Mouse (Mus musculus): ENCODE measurements at regions not wholly inside any gene's neighbourhood (a gene's known extent, or its start where the extent isn't known, plus 50 kb on each side); places are given as distances from the start of the nearest gene placed in this dataset.
"Not testable (repeated sequence)": the region's sequence is repeated elsewhere in the genome, so short reads cannot be mapped to it uniquely, and the experiment has no call there.

DNA sequence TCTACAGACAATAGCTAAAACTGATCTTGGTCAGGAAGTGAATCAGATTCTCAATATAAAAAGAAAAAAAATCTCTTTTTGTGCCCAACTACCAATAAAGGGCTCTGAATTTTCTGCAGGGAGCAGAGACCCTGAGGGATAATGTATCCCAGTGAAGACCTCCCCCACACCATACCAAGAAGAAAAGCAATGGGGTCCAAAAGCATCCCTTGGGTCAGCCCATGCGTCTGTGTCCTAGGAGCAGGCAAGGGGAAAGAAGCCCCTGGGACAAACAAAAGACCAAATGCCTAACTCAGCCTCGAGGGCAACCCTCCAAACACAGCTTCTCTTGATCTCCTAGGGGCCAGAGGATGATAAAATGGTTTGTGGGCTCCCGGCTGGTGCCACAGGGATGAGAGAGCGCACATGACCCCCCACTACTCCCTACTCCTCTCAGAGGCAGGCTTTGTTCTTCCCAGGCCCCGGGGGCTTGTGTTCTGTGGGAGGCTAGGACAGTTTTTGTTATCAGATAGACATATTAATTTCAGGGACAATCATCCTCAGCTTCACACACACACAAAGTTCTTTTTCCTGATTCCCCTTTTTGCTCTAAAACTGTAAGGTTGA lies 172.0 kb upstream of the Slc25a13 start:
- DNase-seq (ENCODE audit: extremely low read depth, low read depth, low spot score), result no peak

DNA sequence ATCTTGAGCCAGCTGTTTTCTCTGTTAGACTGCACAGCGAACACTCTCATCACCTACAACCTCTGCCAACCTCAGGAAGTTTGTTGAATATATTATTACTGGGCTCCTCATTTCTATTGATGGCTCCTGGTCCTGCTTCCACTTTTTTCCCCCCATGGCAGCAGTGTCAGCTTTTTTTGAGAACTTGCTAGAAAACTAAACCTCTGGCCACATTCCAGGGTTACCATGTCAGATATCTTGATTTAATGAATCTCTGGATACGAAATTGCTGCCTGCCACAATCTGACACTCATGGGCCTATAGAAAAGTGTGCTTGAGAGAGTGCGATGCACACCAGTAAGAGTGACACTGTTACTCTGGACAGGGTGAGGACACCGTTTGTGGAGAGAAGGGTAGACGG lies 170.6 kb upstream of the Slc25a13 start:
- no peak for DNase-seq (ENCODE audit: extremely low read depth, low read depth, low spot score)

DNA sequence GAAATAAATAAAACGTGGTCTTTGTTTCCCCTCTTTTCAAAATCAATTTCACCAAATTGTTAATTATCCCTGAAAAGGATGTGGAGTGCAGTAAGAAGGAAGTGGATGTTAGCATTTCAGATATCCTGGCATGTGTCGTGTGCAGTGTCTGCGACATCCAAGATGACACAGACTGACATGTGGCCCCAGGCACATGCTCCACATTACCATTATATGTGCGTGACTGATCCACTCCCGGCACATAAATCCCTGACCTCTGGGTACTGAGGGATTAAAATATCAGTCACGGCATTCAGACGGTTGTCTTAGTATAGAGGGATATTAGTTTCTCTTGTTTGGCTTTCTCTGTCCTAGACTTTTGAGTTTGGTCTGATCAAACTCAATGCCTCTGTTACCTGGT lies 168.0 kb upstream of the Slc25a13 start:
- DNase-seq (ENCODE audit: extremely low read depth, low read depth, low spot score), result no peak

DNA sequence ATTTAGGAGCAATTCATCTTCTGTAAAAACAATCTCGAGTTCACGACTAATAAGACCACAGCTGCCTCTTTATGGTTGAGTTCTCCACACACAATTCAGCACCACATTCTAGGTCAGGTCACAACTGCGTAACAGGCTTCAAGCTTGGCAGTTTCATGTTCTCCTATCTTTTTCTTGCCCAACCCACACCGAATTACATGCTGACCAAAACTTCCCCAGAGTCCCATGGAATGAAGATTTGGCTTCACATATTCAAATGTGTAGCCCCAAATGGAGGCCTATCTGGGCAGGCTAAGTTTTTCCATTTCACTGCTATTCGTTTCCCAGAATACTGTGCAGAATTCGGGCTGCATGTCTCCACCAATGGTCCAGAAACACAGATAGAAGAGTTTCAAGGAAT lies 167.5 kb upstream of the Slc25a13 start:
- no peak for DNase-seq (ENCODE audit: extremely low read depth, low read depth, low spot score)

DNA sequence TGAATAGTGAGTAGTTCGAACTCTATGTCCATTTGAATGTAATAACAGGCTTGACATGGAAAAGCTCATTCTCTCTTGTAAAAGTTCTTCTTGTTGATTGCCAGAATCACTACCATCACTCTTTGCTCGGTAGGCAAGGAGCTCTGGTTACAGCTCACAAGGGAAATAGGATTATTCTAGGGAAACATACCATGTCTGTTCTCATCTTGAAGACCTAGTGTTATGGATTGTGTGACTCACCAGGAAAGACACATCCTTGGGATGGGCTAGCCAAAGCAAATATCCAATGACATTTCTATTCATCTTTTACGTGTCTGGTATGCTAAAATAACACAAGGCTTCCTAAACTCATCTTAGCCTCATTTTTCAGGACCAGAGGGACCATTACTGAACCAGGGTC lies 155.4 kb upstream of the Slc25a13 start:
- DNase-seq (ENCODE audit: extremely low read depth, low read depth, low spot score), result no peak

DNA sequence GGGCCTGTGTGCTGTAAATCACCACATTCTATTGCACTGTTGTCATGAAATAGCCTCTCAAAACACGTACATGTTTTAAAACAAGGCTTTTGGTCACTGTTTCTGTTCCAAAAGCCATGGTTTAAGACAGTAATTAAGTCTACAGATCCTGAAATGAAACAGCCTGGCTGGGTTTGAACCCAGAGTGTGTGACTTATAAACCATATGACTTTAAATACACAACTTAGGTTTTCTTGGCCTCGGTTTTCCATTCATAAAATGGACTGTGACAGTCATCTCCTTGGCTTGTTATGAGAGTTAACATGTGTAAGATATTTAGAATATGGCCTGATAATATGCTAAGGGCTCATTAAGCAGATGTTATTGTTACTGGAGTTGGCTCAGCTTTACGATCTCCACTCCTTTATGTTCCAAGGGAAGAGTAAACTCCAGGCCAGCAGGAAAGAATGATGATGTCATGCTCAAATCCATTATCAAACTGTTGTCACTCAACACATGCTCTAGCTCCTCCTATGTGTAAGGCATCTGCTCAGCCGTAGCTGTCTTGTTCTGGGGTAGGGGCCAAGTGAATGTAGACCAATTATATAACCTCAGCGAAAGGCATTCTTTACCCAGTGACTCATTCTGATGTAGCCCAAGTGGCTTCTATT lies 154.6 kb upstream of the Slc25a13 start:
- DNase-seq (ENCODE audit: extremely low read depth, low read depth, low spot score), result no peak

DNA sequence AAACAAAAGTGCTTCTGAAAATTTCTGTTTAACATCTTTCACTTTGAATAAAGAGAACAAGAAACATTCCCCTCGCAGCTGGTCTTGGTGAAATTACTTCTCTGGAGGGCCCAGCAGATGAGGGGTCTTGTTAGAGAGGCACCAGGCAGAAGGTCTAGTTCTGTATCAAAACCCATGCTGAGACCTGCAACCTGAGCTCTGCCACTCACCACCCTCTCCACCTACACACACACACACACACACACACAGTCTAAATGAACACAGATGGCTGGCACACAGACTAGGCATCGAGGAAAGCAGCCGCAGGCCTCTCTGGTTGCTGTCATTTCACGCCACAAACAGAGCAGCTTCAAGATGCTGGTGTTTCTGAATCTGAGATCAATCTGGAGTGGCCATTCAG lies 147.1 kb upstream of the Slc25a13 start:
- DNase-seq (ENCODE audit: extremely low read depth, low read depth, low spot score), result no peak

DNA sequence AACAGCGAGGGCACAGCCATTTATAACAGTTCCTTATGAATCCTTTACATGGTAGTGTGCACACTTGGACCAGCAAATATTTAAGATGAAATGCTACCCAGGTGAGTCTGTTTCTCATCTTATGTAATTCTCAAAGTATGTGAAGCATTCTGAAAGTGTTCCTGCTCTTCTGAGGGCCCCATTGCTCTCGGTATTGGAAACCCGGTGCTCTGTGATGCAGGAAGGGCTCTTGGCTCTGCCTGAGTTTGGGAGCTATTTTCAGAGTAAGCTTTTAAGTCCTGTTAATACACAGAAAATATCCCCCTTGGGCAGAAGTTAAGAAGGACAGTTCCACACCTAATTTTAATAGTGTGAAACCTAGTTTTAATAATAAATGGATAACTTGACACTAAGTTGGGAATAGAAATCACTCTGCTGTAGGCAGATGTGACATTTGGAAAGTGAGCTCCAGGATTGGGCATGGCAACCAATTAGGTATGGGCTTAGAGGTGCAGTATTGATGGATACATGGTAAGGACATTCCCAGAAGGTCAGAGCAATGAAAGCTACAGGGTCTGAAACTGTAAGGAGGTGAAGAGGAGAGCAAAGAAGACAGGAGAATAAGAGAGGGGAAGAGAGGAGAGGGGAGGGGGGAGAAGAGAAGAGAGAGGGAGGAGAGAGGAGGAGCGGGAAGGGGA lies 145.8 kb upstream of the Slc25a13 start:
- no peak for DNase-seq (ENCODE audit: extremely low read depth, low read depth, low spot score)

DNA sequence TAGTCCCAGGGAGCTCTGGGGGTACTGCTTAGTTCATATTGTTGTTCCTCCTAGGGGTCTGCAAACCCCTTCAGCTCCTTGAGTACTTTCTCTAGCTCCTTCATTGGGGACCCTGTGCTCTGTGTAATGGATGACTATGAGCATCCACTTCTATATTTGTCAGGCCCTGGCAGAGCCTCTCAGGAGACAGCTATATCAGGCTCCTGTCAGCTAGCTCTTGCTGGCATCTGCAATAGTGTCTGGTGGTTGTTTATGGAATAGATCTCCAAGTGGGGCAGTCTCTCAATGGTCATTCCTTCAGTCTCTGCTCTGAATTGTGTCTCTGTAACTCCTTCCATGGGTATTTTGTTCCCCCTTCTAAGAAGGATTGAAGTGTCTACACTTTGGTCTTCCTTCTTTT lies 144.2 kb upstream of the Slc25a13 start:
- not testable (repeated sequence) for DNase-seq (ENCODE audit: extremely low read depth, low read depth, low spot score)

DNA sequence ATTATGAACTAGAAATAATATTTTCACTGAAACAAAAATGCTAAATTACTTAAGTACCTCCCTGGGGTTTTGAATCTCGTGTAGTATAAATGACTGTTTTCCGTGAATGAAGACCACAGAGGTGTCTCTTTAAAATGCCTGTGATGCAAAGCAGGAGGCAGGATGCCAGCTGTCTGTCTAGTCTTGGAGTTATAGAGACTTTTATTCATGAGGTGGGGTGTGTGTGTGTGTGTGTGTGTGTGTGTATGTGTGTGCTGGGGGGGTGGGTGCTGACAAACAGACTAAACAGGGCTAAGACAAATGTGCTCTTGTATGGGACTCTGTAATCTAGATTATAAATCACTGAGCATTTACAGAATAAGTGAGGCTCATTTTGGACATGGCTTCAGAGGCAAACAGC lies 140.5 kb upstream of the Slc25a13 start:
- no peak for DNase-seq (ENCODE audit: extremely low read depth, low read depth, low spot score)

DNA sequence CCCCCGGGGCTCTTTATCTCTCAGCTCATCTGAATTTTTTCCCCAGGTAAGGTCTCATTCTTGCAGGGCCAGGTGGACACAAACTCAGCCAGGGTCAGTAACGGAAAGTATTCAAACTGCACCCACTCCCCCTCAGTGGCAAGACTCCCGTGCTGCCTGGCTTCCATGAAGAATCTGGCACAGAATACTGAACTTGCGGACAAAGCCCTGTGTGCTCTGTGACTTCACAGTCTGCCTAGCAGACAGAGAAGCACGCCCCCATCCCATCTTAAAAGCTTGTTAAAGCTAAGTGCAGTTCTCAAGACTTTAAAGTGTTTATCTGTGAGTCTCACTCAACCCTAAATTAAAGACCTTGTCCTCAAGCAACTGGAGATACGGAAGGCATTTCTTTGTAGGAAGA lies 140.0 kb upstream of the Slc25a13 start:
- DNase-seq (ENCODE audit: extremely low read depth, low read depth, low spot score), result no peak

DNA sequence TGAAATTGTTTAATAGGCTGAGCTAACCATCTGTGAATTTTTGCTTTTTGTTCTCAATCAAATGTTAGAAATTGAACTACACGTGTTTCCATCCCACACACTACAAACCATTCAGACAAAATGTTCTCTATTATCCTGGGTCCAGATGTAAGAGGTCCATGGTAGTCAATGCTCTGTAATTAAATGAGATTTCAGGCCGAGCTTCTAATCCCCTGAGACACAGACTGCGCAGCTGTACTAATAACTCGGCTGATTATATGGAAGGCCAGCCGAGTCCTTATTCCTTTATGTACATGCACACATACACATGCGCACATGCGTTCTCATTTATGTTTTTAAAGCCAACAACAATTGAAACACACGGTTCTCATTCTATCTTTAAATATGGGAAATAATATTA lies 118.3 kb upstream of the Slc25a13 start:
- no peak for DNase-seq (ENCODE audit: extremely low read depth, low read depth, low spot score)

DNA sequence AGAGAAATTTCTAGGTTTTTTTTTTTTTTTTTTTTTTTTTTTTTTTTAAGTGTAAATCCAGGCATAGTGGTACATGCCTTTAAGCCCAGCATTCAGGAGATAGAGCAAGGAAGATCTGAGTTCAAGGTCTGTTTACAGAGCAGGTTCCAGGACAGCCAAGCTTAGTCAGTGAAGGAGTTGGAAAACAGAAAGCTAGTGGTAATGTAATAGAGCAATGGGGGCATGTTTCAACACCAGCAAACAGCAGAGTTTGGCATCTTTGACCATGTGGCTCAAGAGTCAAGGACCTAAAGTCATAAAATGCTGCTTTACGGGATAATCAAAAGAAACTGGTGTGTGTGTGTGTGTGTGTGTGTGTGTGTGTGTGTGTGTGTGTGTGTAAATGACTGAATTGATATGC lies 113.3 kb upstream of the Slc25a13 start:
- no peak for DNase-seq (ENCODE audit: extremely low read depth, low read depth, low spot score)

DNA sequence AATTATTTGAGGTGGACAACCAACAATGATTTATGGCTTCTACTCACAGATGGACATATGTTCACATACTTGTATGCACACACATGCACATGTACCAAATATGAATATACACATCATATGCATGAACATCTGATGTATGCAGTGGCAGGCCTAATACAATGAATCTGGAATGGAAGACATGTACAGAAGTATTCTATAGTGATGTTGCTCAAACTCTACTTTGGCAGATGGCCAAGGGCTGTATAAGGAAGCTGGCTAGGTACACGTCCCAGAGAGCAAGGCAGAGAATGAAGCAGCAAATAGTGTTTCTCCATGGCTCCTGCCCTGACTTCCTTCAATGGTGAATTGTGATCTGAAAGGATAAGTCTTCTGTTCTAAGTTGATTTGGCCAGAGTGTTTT lies 108.5 kb upstream of the Slc25a13 start:
- DNase-seq (ENCODE audit: extremely low read depth, low read depth, low spot score), result no peak

DNA sequence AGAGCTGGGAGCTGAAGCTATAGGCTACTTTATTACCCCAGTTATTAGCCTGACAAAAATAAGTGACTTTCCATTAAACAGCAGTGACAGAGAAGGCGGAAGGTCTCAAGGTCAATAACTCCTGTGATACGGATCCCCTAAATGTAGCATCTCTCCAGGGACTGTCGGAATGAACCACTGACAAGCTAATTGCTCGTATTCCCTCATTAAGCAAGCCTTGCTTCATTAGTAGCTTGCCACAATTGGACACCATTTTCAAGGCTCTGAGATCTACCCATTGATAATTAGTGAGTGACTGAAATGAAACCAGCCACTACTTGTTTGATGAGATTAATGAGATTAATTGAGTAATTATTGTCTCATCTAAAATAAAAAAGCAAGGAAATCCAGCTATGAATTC lies 99.8 kb upstream of the Slc25a13 start:
- peak; percentile 23 for DNase-seq (ENCODE audit: extremely low read depth, low read depth, low spot score)

DNA sequence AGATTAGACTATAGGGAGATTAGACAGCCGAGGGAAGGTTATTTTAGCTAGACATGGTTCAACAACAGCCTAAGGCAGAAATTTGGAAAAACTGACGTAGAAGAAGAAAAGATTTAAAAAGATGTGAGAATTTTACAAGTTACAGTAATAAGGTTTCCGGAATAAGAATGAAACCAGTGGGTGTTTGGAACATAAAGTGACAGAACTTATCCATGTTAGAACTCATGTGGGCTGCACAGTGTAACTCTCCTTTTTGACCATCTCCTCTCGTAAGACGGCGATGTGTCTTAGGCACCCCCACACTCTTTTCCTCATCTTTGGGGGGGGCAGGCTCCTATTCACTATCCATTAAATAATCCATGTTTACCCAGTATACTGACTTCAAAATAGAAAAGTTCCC lies 96.2 kb upstream of the Slc25a13 start:
- DNase-seq (ENCODE audit: extremely low read depth, low read depth, low spot score), result no peak

DNA sequence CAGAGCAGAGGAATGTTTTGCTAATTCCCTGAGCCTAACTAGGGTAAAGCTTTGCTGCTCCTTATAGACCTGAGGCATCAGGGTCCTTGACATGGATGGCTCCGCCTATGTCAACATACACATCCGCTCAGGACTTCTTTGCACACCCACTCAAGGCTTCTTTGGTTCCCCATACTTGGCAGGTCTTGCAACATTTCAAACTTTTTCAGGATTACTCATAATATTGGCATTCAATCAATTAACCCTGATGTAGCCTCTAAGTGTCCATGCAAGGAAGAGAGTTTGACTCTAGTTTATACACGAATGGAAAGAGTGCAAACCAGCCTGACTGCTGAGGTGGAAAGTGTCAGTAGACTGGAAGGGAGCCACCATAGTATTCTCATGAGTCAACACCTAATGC lies 93.2 kb upstream of the Slc25a13 start:
- DNase-seq (ENCODE audit: extremely low read depth, low read depth, low spot score), result peak; percentile 43

DNA sequence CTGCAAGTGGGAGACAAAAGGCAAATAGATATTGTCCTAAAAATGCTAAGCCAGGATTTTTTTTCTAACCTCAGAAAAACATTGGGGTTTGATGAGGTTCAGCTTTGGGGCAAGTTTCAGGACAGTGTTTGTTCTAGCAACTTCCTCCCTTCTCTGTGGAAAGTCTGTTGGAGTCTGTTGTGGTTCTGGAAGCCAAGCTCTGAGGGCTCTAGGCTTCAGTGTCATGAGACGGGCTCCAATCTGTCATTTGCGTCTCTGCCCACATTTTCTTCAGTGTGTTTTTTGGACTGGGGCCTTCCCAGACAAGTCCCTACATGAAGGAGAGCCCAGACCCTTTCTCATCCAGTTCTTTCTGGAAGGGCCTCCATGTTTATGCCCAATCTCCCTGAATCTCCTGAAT lies 90.6 kb upstream of the Slc25a13 start:
- DNase-seq (ENCODE audit: extremely low read depth, low read depth, low spot score), result peak; percentile 33

DNA sequence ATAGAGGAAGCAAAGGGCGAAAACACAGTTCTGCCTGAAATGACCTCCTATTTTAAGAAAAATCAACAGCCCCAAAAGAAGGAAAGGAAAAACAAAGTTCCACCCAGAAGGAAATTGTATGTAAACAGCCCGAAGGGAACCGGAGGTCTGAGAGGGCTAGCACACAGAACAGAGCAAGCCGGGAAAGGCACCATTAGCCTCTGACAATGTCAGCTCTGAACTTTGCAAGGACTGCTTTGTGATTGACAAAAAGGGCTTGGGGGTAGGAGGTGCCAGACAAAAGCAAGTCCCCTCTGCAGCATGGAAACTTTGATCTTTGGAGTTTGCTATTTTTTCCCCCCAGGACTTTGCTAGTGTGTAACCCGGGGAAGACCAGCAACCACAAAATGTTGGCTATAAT lies 86.8 kb upstream of the Slc25a13 start:
- DNase-seq (ENCODE audit: extremely low read depth, low read depth, low spot score), result no peak

DNA sequence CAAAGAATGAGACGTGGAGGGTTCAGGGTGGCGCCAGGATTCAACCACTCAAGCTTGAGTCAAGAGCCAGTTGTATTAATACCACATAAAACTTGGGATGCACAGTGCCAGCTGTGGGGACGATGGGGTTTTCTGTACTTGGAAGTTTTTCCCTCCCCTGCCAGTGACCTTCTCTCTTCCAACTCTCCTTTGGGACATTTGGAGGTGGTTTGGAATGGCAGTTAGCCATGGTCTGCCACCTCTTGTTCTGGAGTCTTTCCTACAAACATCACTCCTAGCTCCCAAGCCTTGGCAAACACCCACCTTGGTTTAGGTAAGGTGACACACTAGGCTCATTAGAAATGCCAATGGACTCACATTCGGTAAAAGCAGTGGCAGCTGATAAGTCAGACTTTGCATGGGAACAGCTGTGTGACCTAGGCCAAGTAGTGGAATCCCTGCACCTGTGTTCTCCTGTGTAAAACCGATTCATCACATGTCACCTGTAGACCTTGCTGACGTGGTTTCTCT lies 84.1 kb upstream of the Slc25a13 start:
- no peak for DNase-seq (ENCODE audit: extremely low read depth, low read depth, low spot score)

DNA sequence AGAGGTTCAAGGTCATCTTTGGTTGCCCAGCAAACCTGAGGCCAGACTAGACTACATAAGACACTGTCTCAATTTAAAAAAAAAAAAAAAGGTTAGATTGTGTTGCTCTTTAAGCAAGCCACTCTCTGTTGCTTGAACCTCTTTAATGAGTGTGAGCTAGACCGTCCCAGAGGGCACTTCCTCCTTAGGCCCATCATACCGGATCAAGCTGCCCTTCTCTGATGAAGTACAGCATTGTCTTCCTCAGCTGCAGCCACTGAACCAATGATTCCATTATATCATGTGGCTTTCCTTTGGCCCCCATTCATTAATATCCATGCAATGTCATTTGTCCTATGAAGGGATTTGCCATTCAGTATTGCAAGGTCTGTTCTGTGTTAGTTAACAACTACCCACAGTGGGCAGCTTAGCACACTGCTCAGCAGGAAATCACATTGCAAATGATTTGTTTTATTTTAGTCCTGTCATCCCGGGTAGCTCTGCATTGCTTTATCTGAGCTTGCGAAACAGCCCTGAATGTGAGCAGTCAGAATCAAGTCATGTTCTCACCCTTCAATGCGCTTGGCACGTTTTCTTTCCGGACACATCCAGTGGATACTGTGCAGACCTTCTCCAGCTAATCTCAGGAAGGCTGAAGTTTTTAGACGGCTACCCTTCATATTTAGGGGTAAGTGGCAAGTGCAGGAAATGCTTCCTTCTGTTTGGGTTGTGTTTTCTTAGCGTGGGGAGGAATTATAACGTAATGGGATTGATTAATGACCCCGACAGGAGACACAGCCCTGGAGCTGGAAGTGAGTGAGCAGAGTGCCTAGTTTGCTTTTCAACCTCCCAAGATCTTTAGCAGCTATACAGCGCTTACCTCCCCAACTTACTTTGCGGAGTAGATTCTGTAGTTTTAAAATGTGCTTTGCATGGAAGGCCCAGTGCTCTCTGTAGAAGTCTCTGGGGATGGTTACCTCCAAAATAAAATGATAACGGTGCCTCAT lies 82.2 kb upstream of the Slc25a13 start:
- peak; percentile 26 for DNase-seq (ENCODE audit: extremely low read depth, low read depth, low spot score)
